Mouse (Mus musculus) stomach, embryonic 15.5 days (tissue): ENCODE measurements around the gene Svs3b. TPM values are rescaled to one million over a fixed set of nuclear protein-coding genes. Genes with fewer than 3 reads are reported as not detected.
"Not testable (repeated sequence)": the region's sequence is repeated elsewhere in the genome, so short reads cannot be mapped to it uniquely, and the experiment has no call there.

Source experiments
- ATAC-seq: fragments of 200-750 bp; cut with Nextera tagmentation; 2 replicates; pipeline ENCODE4 v1.8.0; 2017; ENCODE audit warnings: low read depth, moderate number of reproducible peaks, moderate TSS enrichment; ENCODE audit not compliant: insufficient read depth, low FRiP score
- H3K27ac ChIP-seq: fragments of 300-500 bp; sonication (generic); 2 replicates; pipeline ENCODE4 v1.5.1; 2015; ENCODE audit warnings: mild to moderate bottlenecking, inconsistent platforms
- H3K27me3 ChIP-seq: fragments of 300-500 bp; sonication (generic); replicated peaks from 2 replicates; pipeline ENCODE4 v1.6.1; 2015; ENCODE audit warnings: inconsistent platforms
- H3K36me3 ChIP-seq: fragments of 300-500 bp; sonication (generic); 2 replicates; pipeline ENCODE4 v1.6.1; 2015; ENCODE audit warnings: inconsistent platforms
- H3K4me1 ChIP-seq: fragments of 300-500 bp; sonication (generic); 2 replicates; pipeline ENCODE4 v1.6.1; 2015; ENCODE audit warnings: inconsistent platforms
- H3K4me2 ChIP-seq: fragments of 300-500 bp; sonication (generic); 2 replicates; pipeline ENCODE4 v1.6.1; 2015; ENCODE audit warnings: mild to moderate bottlenecking, inconsistent platforms
- H3K4me3 ChIP-seq: fragments of 300-500 bp; sonication (generic); replicated peaks from 2 replicates; pipeline ENCODE4 v1.5.1; 2015; ENCODE audit warnings: inconsistent platforms
- H3K9ac ChIP-seq: fragments of 300-500 bp; sonication (generic); 2 replicates; pipeline ENCODE4 v1.6.1; 2015; ENCODE audit warnings: inconsistent platforms
- H3K9me3 ChIP-seq: fragments of 300-500 bp; sonication (generic); 2 replicates; pipeline ENCODE4 v1.6.1; 2016; ENCODE audit warnings: inconsistent platforms
- WGBS: fragments of 180-500 bp; shearing (Covaris S2); methylation state at CpG from one replicate; pipeline ENCODE4 v1.1.7; 2015; 5-methylcytosine and 5-hydroxymethylcytosine counted together
- polyA plus RNA-seq: library from polyadenylated mRNA; unstranded; fragments of >200 nt; fragmentation: Nextera tagmentation; extraction: Ambion mirVana; gene quantifications from 2 replicates; pipeline ENCODE4 v1.2.1, GENCODE M21; 2015

Svs3b gene
- polyA plus RNA-seq = not detected in 2 replicates

DNA sequence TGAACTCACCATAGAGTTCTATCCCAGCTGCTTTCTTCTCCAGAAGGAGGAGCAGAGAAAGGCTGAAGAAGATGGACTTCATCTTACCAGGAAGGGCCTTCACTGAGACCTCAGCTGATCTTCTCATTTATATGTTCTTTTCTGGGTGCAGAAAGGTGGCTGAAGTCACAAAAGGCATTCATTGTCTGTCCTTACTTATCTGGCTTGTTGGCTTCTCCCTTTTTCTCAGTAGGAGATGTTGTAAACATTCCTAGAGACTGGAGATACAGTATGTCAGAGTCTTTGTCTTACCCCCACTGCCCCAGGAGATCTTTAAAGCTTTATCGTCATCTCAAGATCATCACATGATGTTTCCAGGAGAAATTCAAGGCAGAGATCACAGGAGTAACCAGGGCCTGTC lies at the start of gene Svs3b:
Gene Svs3b, minus strand, starts transcription at position 101 of the 400 bp plus-strand sequence.
- ATAC-seq, H3K27me3 ChIP-seq, H3K4me1 ChIP-seq, H3K9ac ChIP-seq, H3K9me3 ChIP-seq, H3K36me3 ChIP-seq, H3K4me2 ChIP-seq, H3K27ac ChIP-seq, H3K4me3 ChIP-seq: not testable (repeated sequence)
- 69% methylated on average over 1 of the region's 1 CpGs for WGBS

DNA sequence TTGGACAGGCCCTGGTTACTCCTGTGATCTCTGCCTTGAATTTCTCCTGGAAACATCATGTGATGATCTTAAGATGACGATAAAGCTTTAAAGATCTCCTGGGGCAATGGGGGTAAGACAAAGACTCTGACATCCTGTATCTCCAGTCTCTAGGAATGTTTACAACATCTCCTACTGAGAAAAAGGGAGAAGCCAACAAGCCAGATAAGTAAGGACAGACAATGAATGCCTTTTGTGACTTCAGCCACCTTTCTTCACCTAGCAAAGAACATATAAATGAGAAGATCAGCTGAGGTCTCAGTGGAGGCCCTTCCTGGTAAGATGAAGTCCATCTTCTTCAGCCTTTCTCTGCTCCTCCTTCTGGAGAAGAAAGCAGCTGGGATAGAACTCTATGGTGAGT lies 32.5 kb upstream of the Svs3b start, which contains the start of gene Svs3a:
Gene Svs3a, plus strand, starts transcription at position 301 of the 400 bp plus-strand sequence.
- not testable (repeated sequence) for H3K9me3 ChIP-seq, H3K27ac ChIP-seq, ATAC-seq, H3K4me1 ChIP-seq, H3K4me2 ChIP-seq, H3K9ac ChIP-seq, H3K36me3 ChIP-seq, H3K27me3 ChIP-seq, H3K4me3 ChIP-seq
- 61% methylated on average over 1 of the region's 1 CpGs for WGBS

DNA sequence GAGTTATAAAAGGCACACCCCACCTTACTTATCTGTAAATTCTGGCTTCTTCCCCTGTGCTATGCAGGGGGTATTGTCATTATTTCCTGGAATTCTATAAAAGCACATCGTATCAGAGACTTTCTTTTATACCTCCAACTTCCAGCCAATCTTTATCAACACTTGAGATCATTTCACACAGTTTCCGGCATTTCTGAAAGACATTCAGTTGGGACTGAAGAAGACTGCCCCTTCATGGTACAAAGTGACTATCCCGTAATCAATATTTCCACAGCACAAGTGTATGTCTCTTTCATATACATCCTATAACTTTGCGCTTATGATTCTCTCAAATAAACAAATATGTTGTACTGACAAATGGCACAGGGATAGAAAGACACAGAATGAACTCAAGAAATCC lies 21.9 kb upstream of the Svs3b start, which contains the start of gene Svs4:
Gene Svs4, minus strand, starts transcription at position 101 of the 400 bp plus-strand sequence.
- H3K27me3 ChIP-seq = no peaks in the 10 kb centered on the region
- H3K4me1 ChIP-seq = no peaks in the 10 kb centered on the region
- no peak for ATAC-seq
- WGBS = 87% methylated on average over 4 of the region's 4 CpGs
- H3K4me2 ChIP-seq = no peak within 1 kb of the TSS
- H3K4me3 ChIP-seq = no peak within 1 kb of the TSS
- no peak within 1 kb of the TSS for H3K27ac ChIP-seq
- H3K9me3 ChIP-seq = no peaks in the 10 kb centered on the region
- no peak within 1 kb of the TSS for H3K9ac ChIP-seq
- no peaks in the 10 kb centered on the region for H3K36me3 ChIP-seq

DNA sequence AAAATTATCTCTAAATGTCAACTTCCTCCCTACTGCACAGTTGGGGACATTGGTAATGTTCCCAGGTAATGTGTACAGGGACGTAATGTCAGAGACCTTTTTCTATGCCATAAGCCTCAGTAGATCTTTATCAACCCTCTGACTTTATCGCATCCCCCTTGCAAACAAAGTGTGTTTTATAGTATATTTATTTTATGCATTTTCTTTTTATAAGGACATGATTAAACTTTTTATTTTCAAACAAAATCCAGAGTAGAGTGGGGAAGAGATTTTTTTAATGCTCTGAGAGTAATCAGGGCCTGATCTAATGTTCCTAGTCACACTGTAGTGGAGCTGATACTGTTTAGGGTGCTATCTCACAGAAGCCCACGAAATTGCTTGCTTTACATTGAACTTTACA lies 18.1 kb downstream of the Svs3b start, which contains the start of gene Svs2:
Gene Svs2, minus strand, starts transcription at position 101 of the 400 bp plus-strand sequence.
- Histone ChIP-seq H3K9ac (no peak within 1 kb of the TSS), H3K9me3 (no peaks in the 10 kb centered on the region), H3K4me2 (no peak within 1 kb of the TSS), H3K4me1 (no peaks in the 10 kb centered on the region), H3K27me3 (no peaks in the 10 kb centered on the region), H3K36me3 (no peaks in the 10 kb centered on the region), H3K27ac (no peak within 1 kb of the TSS), H3K4me3 (no peak within 1 kb of the TSS)
- ATAC-seq = no peak
- WGBS = 77% methylated on average over 3 of the region's 3 CpGs

DNA sequence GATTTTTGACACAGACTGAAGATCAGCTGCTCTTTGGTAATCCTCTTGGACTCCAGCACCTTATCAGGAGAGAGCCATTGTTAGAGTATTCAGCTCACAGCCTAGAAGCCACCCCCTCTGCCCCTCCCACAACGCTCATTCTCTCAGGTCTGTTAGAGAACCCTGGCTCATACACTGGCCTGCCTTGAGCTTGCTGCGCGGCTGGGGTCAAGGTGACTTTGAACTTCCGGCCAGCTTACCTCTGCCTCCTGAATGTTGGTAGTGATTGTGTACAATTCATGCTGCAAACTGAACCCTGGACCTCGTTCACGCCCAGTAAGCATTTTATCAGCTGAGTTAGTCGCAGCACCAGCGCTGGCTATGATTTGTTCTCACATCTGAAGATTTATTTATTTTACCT lies 23.8 kb downstream of the Svs3b start:
- no peak overlapping the region for H3K9ac ChIP-seq
- H3K4me3 ChIP-seq = no peak overlapping the region
- H3K36me3 ChIP-seq = no peaks in the 10 kb centered on the region
- no peak overlapping the region for H3K4me2 ChIP-seq
- peak; percentile 35; the same call in 1 of the 2 replicates for ATAC-seq
- no peak overlapping the region for H3K27ac ChIP-seq
- H3K9me3 ChIP-seq = no peaks in the 10 kb centered on the region
- H3K27me3 ChIP-seq = no peaks in the 10 kb centered on the region
- H3K4me1 ChIP-seq = no peaks in the 10 kb centered on the region
- 66% methylated on average over 8 of the region's 8 CpGs for WGBS

DNA sequence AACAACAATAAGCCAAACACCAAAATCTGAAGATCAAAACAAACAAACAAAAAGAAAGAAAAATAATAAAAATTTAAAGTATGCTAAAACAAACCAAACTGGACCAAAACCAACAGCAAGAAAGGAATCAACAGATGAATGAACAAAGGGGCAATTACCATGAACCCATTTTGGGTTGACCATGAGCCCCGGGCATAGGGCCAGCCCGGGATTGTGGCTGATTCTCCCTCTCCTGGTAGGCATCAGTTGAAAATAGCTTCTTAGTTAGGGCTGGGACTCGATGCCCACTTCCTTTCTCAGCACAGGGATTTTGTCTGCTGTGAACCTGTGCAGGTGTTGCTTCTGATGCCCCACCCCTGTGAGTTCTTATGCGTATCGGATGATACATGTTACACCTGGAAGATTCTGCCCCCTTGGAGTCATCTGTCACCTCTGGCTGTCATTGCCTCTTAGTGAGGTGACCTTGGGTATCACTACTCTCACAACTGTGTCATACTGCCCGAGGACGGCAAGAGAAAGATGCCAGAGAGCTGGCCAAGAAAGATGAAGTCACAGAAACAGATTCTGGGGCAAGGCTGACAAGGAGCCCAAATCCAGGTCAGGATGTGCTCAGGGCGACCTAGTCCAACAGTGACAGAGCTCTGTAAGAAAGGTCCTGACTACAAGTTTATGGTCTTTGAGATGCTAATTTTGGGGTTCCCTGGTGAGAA lies 27.9 kb downstream of the Svs3b start:
- Histone ChIP-seq H3K4me3 (no peak overlapping the region), H3K9ac (no peak overlapping the region), H3K27ac (no peak overlapping the region), H3K27me3 (no peaks in the 10 kb centered on the region), H3K36me3 (no peaks in the 10 kb centered on the region), H3K4me1 (no peaks in the 10 kb centered on the region), H3K4me2 (no peak overlapping the region), H3K9me3 (no peaks in the 10 kb centered on the region)
- ATAC-seq = no peak
- 80% methylated on average over 8 of the region's 8 CpGs for WGBS

DNA sequence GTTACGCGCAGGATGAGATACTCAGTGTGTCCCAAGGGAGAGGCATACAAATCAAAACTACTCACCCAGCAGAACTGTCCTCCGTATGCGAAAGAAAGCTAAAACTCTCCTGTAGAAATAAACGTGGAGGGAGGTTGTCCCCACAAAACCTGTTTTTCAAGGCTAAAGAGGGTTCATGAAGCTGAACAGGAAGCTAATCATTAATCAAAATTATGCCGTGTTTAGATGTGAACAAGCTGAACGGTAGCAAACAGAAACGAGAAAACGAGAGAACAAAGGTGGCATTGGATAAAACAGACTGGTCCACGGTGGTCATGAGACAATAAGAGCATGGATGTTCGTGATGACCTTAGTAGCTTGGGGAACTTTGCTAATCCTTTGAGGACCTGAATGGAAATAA lies 34.9 kb downstream of the Svs3b start, which contains the start of gene Wfdc15b:
Gene Wfdc15b, minus strand, starts transcription at position 139 of the 400 bp plus-strand sequence.
- H3K9me3 ChIP-seq = no peaks in the 10 kb centered on the region
- H3K4me2 ChIP-seq = peak within 1 kb of the TSS; percentile 27
- no peak for ATAC-seq
- H3K4me3 ChIP-seq = peak within 1 kb of the TSS; percentile 20; the same call in 1 of the 2 replicates
- 34% methylated on average over 11 of the region's 11 CpGs for WGBS
- H3K36me3 ChIP-seq = no peaks in the 10 kb centered on the region
- no peaks in the 10 kb centered on the region for H3K4me1 ChIP-seq
- H3K27me3 ChIP-seq = no peaks in the 10 kb centered on the region
- no peak within 1 kb of the TSS for H3K9ac ChIP-seq
- peak within 1 kb of the TSS; percentile 4; the same call in 1 of the 2 replicates for H3K27ac ChIP-seq

DNA sequence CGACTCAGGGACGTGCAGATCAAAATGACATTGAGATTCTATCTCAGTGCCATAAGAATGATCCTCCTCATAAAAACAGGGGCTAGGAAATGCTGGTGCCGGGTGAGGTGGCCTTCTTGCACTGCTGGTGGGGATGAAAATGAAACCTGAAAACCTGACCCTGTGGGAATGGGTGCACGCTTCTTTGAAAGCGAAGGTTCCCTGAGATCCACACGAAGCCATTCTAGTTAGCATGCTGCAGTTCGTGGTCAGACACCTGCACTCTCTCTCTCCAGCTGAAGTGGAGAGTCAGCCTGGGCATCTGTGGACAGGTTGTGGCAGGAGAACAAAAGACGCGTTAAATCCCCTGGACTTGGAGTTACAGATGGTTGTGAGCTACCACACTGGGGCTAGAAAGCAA lies 37.1 kb downstream of the Svs3b start:
- no peak for ATAC-seq
- WGBS = 84% methylated on average over 9 of the region's 9 CpGs
- Histone ChIP-seq H3K9me3 (no peaks in the 10 kb centered on the region), H3K4me2 (no peak overlapping the region), H3K27me3 (no peaks in the 10 kb centered on the region), H3K4me1 (no peaks in the 10 kb centered on the region), H3K36me3 (no peaks in the 10 kb centered on the region), H3K9ac (no peak overlapping the region), H3K27ac (no peak overlapping the region), H3K4me3 (no peak overlapping the region)

DNA sequence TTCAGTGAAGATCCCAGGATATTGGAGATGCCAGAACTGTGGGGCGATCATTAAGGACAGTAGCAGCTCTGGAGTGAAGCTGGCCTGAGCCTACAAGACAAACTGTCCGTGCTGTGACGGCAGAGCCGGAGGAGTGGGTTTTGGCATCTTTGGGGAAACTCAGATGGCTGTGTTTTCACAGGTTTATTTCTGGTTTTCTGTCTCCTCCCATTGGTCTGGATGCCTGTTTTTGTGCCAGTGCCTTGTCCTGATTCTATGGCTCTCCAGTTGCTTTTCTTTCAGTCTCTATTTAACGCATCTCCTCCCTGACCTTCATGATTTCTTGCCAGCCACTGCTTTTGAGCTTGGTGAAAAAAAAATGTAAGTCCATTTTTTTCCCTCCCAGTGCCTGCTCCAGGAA lies 43.7 kb downstream of the Svs3b start:
- ATAC-seq = no peak
- no peak overlapping the region for H3K9ac ChIP-seq
- H3K27ac ChIP-seq = no peak overlapping the region
- no peak overlapping the region for H3K4me2 ChIP-seq
- H3K36me3 ChIP-seq = no peaks in the 10 kb centered on the region
- no peaks in the 10 kb centered on the region for H3K9me3 ChIP-seq
- no peaks in the 10 kb centered on the region for H3K27me3 ChIP-seq
- H3K4me1 ChIP-seq = no peaks in the 10 kb centered on the region
- H3K4me3 ChIP-seq = no peak overlapping the region
- 80% methylated on average over 5 of the region's 5 CpGs for WGBS

DNA sequence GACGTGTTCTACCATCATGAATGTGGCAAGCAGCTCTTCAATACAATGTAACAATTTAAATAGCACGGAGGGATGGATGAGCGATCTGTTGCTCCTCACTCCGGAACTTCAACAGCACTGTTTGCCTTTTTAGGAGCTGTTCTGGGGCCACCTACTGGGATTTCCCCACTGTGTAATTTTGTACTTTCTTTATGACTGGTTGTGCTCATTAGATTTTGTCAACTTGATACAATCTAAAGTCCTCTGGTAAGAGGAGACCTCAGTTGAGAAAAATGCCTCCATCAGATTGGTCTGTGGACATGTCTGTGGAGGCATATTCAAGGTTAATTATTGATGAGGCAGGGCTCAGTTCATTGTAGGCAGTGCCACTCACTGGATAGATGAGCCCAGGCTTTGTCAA lies 45.5 kb downstream of the Svs3b start:
- H3K4me2 ChIP-seq = no peak overlapping the region

DNA sequence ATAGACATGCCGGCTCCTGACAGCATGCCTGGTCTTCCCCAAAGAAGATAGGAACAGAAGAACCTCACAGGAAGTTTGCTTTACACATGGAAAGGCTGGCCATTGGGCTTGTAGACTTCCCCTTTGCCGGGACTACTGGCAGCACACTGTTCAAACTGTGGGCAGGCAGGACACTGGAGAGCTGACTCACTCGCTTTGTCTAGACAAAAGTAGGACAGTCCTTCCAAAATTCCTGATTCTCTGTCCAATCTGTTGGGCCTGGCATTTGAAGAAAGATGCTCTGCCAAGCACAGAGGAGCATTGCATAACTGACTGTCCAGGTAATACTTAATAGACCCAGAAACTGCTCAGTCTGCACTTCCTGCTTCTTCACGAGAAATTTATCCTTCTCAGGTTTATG lies 49.8 kb downstream of the Svs3b start:
- Histone ChIP-seq H3K4me1 (no peaks in the 10 kb centered on the region), H3K27ac (no peak overlapping the region), H3K9ac (no peak overlapping the region), H3K4me3 (no peak overlapping the region), H3K9me3 (no peaks in the 10 kb centered on the region), H3K27me3 (no peaks in the 10 kb centered on the region), H3K4me2 (no peak overlapping the region), H3K36me3 (no peaks in the 10 kb centered on the region)
- 71% methylated on average over 4 of the region's 4 CpGs for WGBS
- ATAC-seq = no peak

More for the DNA sequence above, 45.5 kb downstream of the Svs3b start:
- Histone ChIP-seq H3K9ac (no peak overlapping the region), H3K4me3 (no peak overlapping the region), H3K27me3 (no peaks in the 10 kb centered on the region), H3K4me1 (no peaks in the 10 kb centered on the region), H3K9me3 (no peaks in the 10 kb centered on the region), H3K36me3 (no peaks in the 10 kb centered on the region), H3K27ac (no peak overlapping the region)
- ATAC-seq = no peak
- WGBS = 82% methylated on average over 4 of the region's 4 CpGs

DNA sequence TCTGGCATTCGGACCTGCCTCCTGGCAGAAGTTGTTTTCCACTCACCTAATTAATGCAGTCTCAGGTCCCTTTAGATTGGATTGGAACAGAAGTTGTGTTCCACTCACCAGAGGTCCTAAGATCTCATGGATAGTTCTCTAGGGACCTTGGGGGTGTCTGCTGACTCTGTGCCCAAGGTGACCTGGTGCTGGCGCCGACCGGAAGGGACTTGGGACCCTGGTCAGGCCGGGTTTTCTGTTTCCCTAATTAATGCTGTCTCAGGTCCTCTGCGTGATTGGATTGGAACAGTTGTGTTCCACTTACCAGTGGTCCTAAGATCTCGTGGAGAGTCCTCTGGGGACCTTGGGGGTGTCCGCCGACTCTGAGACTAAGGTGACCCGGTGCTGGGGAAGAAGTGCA lies 50.4 kb downstream of the Svs3b start:
- ATAC-seq = not testable (repeated sequence)
- 90% methylated on average over 10 of the region's 10 CpGs for WGBS

More for the DNA sequence above, 50.4 kb downstream of the Svs3b start:
- not testable (repeated sequence) for H3K4me2 ChIP-seq, H3K27me3 ChIP-seq, H3K9ac ChIP-seq, H3K4me1 ChIP-seq, H3K9me3 ChIP-seq, H3K36me3 ChIP-seq, H3K4me3 ChIP-seq, H3K27ac ChIP-seq
